Mouse (Mus musculus) stomach, embryonic 16.5 days (tissue): Measurements from ENCODE around the gene Dcakd. TPM values are rescaled to one million over a fixed set of nuclear protein-coding genes. Genes with fewer than 3 reads are reported as not detected.

Experiments
- ATAC-seq: fragments of 200-750 bp; cut with Nextera tagmentation; 2 replicates; pipeline ENCODE4 v1.8.0; 2017; ENCODE audit warnings: moderate number of reproducible peaks, moderate TSS enrichment; ENCODE audit not compliant: insufficient read depth, low FRiP score
- H3K27ac ChIP-seq: fragments of 300-500 bp; sonication (generic); 2 replicates; pipeline ENCODE4 v1.5.1; 2014; ENCODE audit warnings: low read length
- H3K27me3 ChIP-seq: fragments of 300-500 bp; sonication (generic); 2 replicates; pipeline ENCODE4 v1.6.1; 2014; ENCODE audit warnings: low read length, control low read depth, mixed read lengths; ENCODE audit not compliant: control insufficient read depth, insufficient read depth
- H3K36me3 ChIP-seq: fragments of 300-500 bp; sonication (generic); 2 replicates; pipeline ENCODE4 v1.6.1; 2014; ENCODE audit warnings: low read length; ENCODE audit not compliant: control insufficient read depth, insufficient read depth
- H3K4me1 ChIP-seq: fragments of 300-500 bp; sonication (generic); 2 replicates; pipeline ENCODE4 v1.6.1; 2014; ENCODE audit warnings: low read length, control low read depth, mixed read lengths; ENCODE audit not compliant: control insufficient read depth, insufficient read depth
- H3K4me2 ChIP-seq: fragments of 300-500 bp; sonication (generic); 2 replicates; pipeline ENCODE4 v1.6.1; 2014; ENCODE audit warnings: low read depth, low read length, mixed read lengths
- H3K4me3 ChIP-seq: fragments of 300-500 bp; sonication (generic); replicated peaks from 2 replicates; pipeline ENCODE4 v1.5.1; 2014; ENCODE audit warnings: mild to moderate bottlenecking, low read length
- H3K9ac ChIP-seq: fragments of 300-500 bp; sonication (generic); 2 replicates; pipeline ENCODE4 v1.6.1; 2014; ENCODE audit warnings: low read length
- H3K9me3 ChIP-seq: fragments of 300-500 bp; sonication (generic); replicated peaks from 2 replicates; pipeline ENCODE4 v1.6.1; 2016; ENCODE audit warnings: low read length, control low read depth; ENCODE audit not compliant: control insufficient read depth
- WGBS: fragments of 180-500 bp; shearing (Covaris S2); extraction: QIAGEN DNeasy Blood & Tissue Kit; methylation state at CpG from one replicate; pipeline ENCODE4 v1.1.7; 2014; 5-methylcytosine and 5-hydroxymethylcytosine counted together
- polyA plus RNA-seq: library from polyadenylated mRNA; unstranded; fragments of >200 nt; fragmentation: Nextera tagmentation; extraction: Ambion mirVana; gene quantifications from 2 replicates; pipeline ENCODE4 v1.2.1, GENCODE M21; 2015

Dcakd gene
- polyA plus RNA-seq, 1 experiment from 2014 or later = 85.2 TPM

DNA sequence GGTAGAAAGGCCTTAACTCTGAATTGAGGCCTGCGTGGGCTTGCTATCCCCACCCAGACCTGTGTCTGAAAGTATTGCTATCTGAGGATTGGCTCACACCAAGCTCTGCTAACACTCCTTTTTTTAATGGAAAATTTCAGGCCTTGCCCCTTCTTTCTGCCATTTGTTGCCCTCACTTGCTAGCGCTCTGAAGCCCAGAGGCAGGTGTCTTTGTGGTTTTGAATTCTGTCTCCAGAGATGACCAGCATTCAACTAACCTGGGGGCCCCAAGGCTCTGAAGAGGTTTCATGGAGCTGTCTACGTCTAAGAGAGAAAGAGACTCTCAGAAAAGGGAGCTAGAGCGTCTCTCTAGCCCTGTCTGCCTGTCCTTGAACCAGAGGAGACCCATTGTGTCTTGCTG lies 40.1 kb upstream of the Dcakd start:
- ATAC-seq = no peak
- Histone ChIP-seq H3K4me2 (no peak overlapping the region), H3K9ac (no peak overlapping the region), H3K9me3 (no peaks in the 10 kb centered on the region), H3K4me1 (no peaks in the 10 kb centered on the region), H3K36me3 (peaks cover 16% of the 10 kb centered on the region), H3K27me3 (no peaks in the 10 kb centered on the region), H3K4me3 (no peak overlapping the region), H3K27ac (no peak overlapping the region)
- 94% methylated on average over 4 of the region's 4 CpGs for WGBS

DNA sequence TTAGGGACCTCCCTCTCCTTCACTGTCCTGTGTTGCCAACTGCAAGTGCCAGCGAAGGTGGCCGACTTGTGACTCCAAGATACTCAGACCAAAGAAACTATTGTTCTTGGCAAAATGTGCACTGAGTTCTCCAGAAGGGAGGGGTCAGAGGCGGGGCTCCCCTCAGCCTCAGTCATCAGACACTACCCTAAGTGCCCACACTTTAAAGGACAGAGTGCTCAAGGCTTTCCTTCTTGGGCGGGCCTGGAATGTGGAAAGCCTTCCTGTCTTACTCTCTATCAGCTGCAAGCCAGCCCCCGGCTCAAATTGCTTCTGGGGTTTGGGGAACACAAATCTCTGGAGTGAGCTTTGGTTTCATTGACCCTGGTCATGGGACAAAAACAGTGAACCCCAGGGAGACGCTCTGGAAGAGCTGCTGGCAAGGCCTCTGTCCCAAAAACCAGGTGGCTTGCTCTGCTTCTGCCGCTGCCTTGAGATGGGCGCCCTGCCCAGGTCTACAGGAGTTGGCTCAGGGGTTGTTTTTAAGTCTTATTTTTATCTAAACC lies 39.4 kb upstream of the Dcakd start:
- H3K9me3 ChIP-seq = no peaks in the 10 kb centered on the region
- H3K27ac ChIP-seq = no peak overlapping the region
- 72% methylated on average over 8 of the region's 8 CpGs for WGBS
- H3K27me3 ChIP-seq = no peaks in the 10 kb centered on the region
- ATAC-seq = no peak
- H3K36me3 ChIP-seq = peaks cover 16% of the 10 kb centered on the region
- H3K9ac ChIP-seq = no peak overlapping the region
- H3K4me2 ChIP-seq = no peak overlapping the region
- H3K4me1 ChIP-seq = no peaks in the 10 kb centered on the region
- H3K4me3 ChIP-seq = no peak overlapping the region

DNA sequence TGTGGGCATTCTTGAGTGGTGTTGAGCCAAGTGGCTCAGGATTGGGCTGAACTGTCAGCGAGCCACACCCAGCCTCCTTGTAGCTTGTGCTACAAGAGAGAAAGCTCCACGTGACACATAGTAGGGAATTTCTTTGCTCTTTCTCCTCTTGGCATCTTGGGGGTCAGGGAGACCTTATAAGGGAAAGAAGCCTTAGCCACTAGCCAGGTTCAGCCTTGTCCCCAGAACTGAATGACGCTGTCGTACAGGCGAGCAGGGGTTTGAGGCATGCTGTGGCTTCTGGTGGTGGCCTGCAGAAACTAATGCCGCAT lies 38.9 kb upstream of the Dcakd start:
- Histone ChIP-seq H3K9me3 (no peaks in the 10 kb centered on the region), H3K27me3 (no peaks in the 10 kb centered on the region), H3K4me1 (no peaks in the 10 kb centered on the region), H3K36me3 (peaks cover 16% of the 10 kb centered on the region), H3K27ac (no peak overlapping the region), H3K4me3 (no peak overlapping the region), H3K4me2 (no peak overlapping the region), H3K9ac (no peak overlapping the region)
- WGBS = 86% methylated on average over 6 of the region's 6 CpGs
- ATAC-seq = no peak

DNA sequence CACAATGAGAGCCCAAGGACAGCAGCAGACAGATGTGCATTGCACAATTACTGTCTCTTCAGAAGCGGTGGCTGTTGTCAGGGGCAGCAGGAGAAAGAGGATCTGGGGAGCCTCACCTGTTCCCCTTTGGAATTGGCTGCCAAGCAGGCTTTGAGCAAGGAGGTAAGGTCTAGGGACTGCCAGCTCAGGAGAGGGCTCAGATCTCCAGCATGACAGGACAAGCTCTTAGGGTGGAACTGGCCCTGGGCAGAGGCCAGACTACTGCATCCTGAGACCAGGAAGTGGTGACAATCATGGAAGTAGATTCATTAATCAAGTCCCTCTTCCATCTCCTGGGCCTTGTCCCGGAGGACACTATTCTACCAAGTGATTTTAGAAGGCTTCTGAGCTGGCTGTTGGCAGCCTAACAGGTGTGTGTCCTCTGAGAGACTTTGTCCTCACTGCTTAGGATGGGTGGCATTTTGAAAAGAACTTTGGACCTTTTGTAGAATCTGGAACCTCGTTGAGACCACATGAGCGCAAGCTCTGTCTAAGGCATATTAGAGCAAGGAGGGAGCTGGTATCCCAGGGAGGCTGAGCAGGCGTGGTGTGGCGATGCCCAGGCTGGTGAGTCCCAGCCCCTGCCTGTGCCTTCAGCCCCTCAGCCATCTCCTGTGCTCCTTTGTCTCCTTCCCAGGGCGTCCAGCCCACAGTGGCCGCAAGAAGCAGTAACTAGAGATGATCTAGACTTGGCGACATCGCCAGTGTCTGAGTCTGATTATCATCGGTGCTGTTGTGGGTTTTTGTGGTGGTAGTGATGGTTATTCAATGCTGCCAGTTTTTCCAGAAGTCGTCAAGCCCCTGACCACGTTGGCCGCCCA lies 38.3 kb upstream of the Dcakd start:
- no peak for ATAC-seq
- no peak overlapping the region for H3K4me2 ChIP-seq
- H3K4me1 ChIP-seq = no peaks in the 10 kb centered on the region
- WGBS = 94% methylated on average over 14 of the region's 14 CpGs
- no peak overlapping the region for H3K4me3 ChIP-seq
- H3K9me3 ChIP-seq = no peaks in the 10 kb centered on the region
- H3K9ac ChIP-seq = no peak overlapping the region
- H3K27me3 ChIP-seq = no peaks in the 10 kb centered on the region
- peaks cover 19% of the 10 kb centered on the region for H3K36me3 ChIP-seq
- no peak overlapping the region for H3K27ac ChIP-seq

DNA sequence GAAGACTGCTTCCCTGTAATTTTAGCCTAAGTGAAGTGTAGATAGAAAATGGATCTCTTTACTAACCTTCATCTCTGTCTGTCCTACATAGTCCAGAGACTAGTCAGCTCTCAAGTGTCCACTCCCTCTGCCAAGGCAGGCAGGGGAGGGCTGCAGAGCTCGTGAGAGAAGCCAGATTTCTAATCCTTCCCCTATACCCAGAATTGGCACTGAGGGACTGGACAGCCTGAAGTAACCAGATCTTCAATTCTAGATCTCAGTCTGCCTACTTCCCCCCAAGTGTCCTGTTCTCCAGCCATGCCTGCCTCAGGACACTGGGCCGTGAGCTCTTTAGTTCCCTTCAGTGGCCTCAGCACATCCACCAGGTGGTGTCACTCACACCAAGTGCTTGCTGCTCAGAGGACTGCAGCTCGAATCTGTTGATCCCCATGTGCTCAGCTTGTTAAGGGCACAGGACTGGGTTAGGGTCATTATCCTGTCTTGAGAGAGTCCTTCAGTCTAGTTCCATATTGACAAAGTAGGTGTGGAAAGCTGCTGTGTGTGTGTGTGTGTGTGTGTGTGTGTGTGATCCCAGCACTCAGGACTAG lies 30.5 kb upstream of the Dcakd start:
- no peak overlapping the region for H3K27ac ChIP-seq
- H3K4me1 ChIP-seq = no peaks in the 10 kb centered on the region
- H3K36me3 ChIP-seq = peaks cover 29% of the 10 kb centered on the region
- H3K9me3 ChIP-seq = no peaks in the 10 kb centered on the region
- H3K4me3 ChIP-seq = no peak overlapping the region
- no peaks in the 10 kb centered on the region for H3K27me3 ChIP-seq
- no peak overlapping the region for H3K9ac ChIP-seq
- no peak overlapping the region for H3K4me2 ChIP-seq
- no peak for ATAC-seq
- WGBS = 68% methylated on average over 3 of the region's 3 CpGs

DNA sequence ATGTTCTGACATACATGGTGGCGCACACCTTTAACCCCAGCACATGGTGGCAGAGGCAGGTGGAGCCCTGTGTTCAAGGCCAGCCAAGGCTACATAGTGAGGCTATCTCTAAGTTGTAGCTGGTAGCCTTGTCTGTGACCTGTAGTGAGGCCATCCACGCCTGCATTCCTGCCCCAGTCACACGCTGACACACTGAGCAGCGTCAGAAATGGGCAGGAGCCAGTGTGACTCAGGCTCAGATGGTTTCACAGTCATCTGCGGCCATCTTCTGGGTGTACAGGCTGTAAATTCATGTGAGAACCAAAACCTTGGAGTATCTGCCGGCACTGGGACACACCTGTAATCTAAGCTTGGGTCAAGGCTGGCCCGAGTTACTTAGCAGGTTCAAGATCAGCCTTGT lies 28.5 kb upstream of the Dcakd start:
- H3K27me3 ChIP-seq = no peaks in the 10 kb centered on the region
- no peak for ATAC-seq
- no peak overlapping the region for H3K9ac ChIP-seq
- H3K27ac ChIP-seq = no peak overlapping the region
- H3K4me1 ChIP-seq = no peaks in the 10 kb centered on the region
- peaks cover 30% of the 10 kb centered on the region for H3K36me3 ChIP-seq
- H3K4me3 ChIP-seq = no peak overlapping the region
- H3K9me3 ChIP-seq = no peaks in the 10 kb centered on the region
- H3K4me2 ChIP-seq = no peak overlapping the region
- 98% methylated on average over 7 of the region's 7 CpGs for WGBS

DNA sequence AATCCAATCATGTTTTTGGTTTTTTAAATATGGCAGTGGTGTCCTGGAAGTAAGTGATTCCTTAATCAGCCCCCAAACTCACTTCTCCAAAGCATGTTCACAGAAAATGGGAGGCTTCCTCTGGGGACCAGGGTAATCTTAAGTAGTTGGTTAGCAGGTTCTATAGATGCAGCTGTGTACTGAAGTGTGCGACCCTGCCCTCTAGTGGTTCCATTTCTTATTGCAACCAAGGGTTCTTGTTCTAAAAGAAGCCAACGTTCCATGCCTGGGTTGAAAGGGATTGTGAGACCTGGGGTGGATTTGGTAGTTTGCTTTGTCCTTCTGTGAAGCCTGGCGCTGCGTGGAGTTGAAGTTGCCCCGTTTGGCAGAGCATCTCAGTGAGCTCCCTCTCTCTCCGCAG lies 26.7 kb upstream of the Dcakd start:
- Histone ChIP-seq H3K9me3 (no peaks in the 10 kb centered on the region), H3K27me3 (no peaks in the 10 kb centered on the region), H3K9ac (no peak overlapping the region), H3K4me3 (no peak overlapping the region), H3K4me2 (no peak overlapping the region), H3K36me3 (peaks cover 28% of the 10 kb centered on the region), H3K27ac (no peak overlapping the region), H3K4me1 (no peaks in the 10 kb centered on the region)
- 50% methylated on average over 6 of the region's 6 CpGs for WGBS
- no peak for ATAC-seq

DNA sequence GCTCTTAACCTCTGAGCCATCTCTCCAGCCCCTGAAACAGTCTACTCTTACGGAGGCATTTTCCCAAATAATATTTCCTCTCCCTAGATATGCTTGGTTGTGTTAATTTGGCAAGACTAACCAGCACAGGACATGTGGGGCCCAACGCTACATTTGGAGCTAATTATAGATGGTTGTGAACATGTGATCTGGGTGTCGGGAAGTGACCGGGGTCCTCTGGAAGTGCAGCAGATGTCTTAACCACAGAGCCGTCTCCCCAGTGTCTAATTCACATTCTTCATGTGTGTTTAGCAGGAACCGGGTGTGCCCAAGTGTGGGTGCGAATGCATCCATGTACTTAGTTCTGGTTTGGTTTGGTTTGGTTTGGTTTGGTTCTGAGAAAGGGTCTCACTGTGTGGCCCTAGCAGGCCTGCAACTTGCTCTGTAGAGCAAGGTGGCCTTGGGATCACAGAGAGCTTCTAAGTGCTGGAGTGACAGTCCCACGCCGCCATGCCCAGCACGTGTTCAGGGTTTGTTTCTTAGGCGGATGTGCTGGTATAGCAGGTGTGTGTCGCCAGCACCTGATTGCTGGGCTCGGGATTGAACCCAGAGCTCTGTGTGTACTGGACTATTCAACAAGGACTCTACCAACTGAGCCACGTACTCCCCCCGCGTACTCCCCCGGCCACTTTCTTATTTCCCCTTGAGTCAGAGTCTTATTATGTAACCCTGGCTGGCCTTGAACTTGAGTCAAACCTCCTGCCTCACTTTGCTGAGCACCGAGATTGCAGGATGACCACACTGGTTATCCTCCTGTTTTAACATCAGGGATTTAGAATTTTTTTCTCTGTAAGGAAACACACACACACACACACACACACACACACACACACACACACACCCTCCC lies 25.3 kb upstream of the Dcakd start:
- WGBS = 87% methylated on average over 18 of the region's 18 CpGs
- H3K4me2 ChIP-seq = no peak overlapping the region
- H3K27ac ChIP-seq = no peak overlapping the region
- no peak overlapping the region for H3K9ac ChIP-seq
- no peak for ATAC-seq
- no peaks in the 10 kb centered on the region for H3K9me3 ChIP-seq
- H3K27me3 ChIP-seq = no peaks in the 10 kb centered on the region
- H3K36me3 ChIP-seq = peaks cover 23% of the 10 kb centered on the region
- no peaks in the 10 kb centered on the region for H3K4me1 ChIP-seq
- no peak overlapping the region for H3K4me3 ChIP-seq

DNA sequence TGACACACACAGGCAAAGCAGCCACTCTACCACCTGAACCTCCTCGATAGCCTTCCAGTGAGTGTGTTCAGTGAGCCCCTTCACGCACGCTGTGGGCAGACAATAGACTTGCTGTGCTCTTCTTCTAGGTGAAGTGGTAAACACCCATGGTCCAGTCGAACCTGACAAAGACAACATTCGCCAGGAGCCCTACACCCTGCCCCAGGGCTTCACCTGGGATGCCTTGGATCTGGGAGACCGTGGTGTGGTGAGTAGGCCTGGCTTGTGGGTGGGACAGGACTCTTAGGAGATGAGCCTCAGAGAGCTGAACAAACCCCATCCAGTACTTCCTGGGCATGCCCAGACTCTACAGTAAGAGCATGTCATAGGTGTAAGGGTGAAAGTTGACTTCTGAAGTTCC lies 23.9 kb upstream of the Dcakd start:
- peaks cover 23% of the 10 kb centered on the region for H3K36me3 ChIP-seq
- whole genome bisulfite sequencing = 93% methylated on average over 6 of the region's 6 CpGs

More for the DNA sequence above, 23.9 kb upstream of the Dcakd start:
- Histone ChIP-seq H3K4me2 (no peak overlapping the region), H3K9ac (no peak overlapping the region), H3K4me3 (no peak overlapping the region), H3K4me1 (no peaks in the 10 kb centered on the region), H3K27ac (no peak overlapping the region), H3K9me3 (no peaks in the 10 kb centered on the region), H3K27me3 (no peaks in the 10 kb centered on the region)
- ATAC-seq = no peak
